Mouse (Mus musculus) midbrain, postnatal 0 days (tissue): ENCODE measurements around the gene Fmo3. TPM values are rescaled to one million over a fixed set of nuclear protein-coding genes. Genes with fewer than 3 reads are reported as not detected.

Source experiments
- ATAC-seq: fragments of 200-750 bp; cut with Nextera tagmentation; 2 replicates; pipeline ENCODE4 v1.8.0; 2017; ENCODE audit warnings: moderate number of reproducible peaks, mild to moderate bottlenecking, moderate TSS enrichment, moderate library complexity; ENCODE audit not compliant: low FRiP score
- DNase-seq: peaks from one replicate; pipeline ENCODE4 v3.0.0-alpha.2; 2015; ENCODE audit warnings: low spot score
- H3K27ac ChIP-seq: fragments of 300-500 bp; sonication (generic); 2 replicates; pipeline ENCODE4 v1.5.1; 2014; ENCODE audit warnings: low read depth, mild to moderate bottlenecking, low read length, mixed read lengths
- H3K27me3 ChIP-seq: fragments of 300-500 bp; sonication (generic); 2 replicates; pipeline ENCODE4 v1.6.1; 2014; ENCODE audit warnings: low read length, control low read depth, mixed read lengths; ENCODE audit not compliant: insufficient read depth
- H3K36me3 ChIP-seq: fragments of 300-500 bp; sonication (generic); 2 replicates; pipeline ENCODE4 v1.6.1; 2014; ENCODE audit warnings: low read length, control low read depth, mixed read lengths; ENCODE audit not compliant: insufficient read depth
- H3K4me1 ChIP-seq: fragments of 300-500 bp; sonication (generic); 2 replicates; pipeline ENCODE4 v1.6.1; 2014; ENCODE audit warnings: mild to moderate bottlenecking, control low read depth, antibody characterized with exemption, low read length, mixed read lengths; ENCODE audit not compliant: insufficient read depth
- H3K4me2 ChIP-seq: fragments of 300-500 bp; sonication (generic); 2 replicates; pipeline ENCODE4 v1.6.1; 2014; ENCODE audit warnings: low read depth, mild to moderate bottlenecking, low read length, mixed read lengths; ENCODE audit not compliant: poor library complexity, severe bottlenecking
- H3K4me3 ChIP-seq: fragments of 300-500 bp; sonication (generic); 2 replicates; pipeline ENCODE4 v1.5.1; 2014; ENCODE audit warnings: low read depth, mild to moderate bottlenecking, low read length, moderate library complexity
- H3K9ac ChIP-seq: fragments of 300-500 bp; sonication (generic); replicated peaks from 2 replicates; pipeline ENCODE4 v1.6.1; 2014; ENCODE audit warnings: mild to moderate bottlenecking, low read length, moderate library complexity, mixed read lengths; ENCODE audit not compliant: poor library complexity, severe bottlenecking
- H3K9me3 ChIP-seq: fragments of 300-500 bp; sonication (generic); 2 replicates; pipeline ENCODE4 v1.6.1; 2016; ENCODE audit warnings: low read length, control low read depth
- CTCF ChIP-seq: IDR thresholded peaks from 2 replicates; pipeline ENCODE4 v1.5.1; 2016; ENCODE audit warnings: antibody characterized with exemption, mild to moderate bottlenecking
- WGBS: fragments of 180-500 bp; shearing (Covaris S2); extraction: QIAGEN DNeasy Blood & Tissue Kit; methylation state at CpG from one replicate; pipeline ENCODE4 v1.1.7; 2014; 5-methylcytosine and 5-hydroxymethylcytosine counted together
- polyA plus RNA-seq: library from polyadenylated mRNA; unstranded; fragments of >200 nt; fragmentation: Nextera tagmentation; extraction: Ambion mirVana; gene quantifications from 2 replicates; pipeline ENCODE4 v1.2.1, GENCODE M21; 2015
- total RNA-seq: library from RNA; depleted of rRNA; stranded (reverse); fragments of >200 nt; gene quantifications from 2 replicates; pipeline ENCODE4 v1.2.3, GENCODE M21; 2014; rRNA removed

Fmo3 gene
- not detected in 2 replicates for total RNA-seq
- polyA plus RNA-seq: not detected in 2 replicates

- no peaks in the 10 kb centered on the region for H3K27me3 ChIP-seq
- TF ChIP-seq CTCF: no peak
- DNase-seq: no peak
- no peak within 1 kb of the TSS for H3K27ac ChIP-seq
- H3K4me1 ChIP-seq: no peaks in the 10 kb centered on the region
- ATAC-seq: no peak
- H3K9me3 ChIP-seq: no peaks in the 10 kb centered on the region
- H3K4me2 ChIP-seq: no peak within 1 kb of the TSS
- H3K9ac ChIP-seq: no peak within 1 kb of the TSS
- no peaks in the 10 kb centered on the region for H3K36me3 ChIP-seq
- H3K4me3 ChIP-seq: no peak within 1 kb of the TSS
- WGBS: 90% methylated on average over 1 of the region's 1 CpGs
Measured at GRCm38 (mm10) chr1:162984428-162984827, at the start of gene Fmo3. Fmo3 (minus strand) TSS chr1:162984528.

GRCm38 (mm10) chr1:163023075-163023474, 38.7 kb upstream of the Fmo3 start:
- ATAC-seq (no peak), DNase-seq (no peak)
- no peak overlapping the region for H3K4me3 ChIP-seq
- no peak overlapping the region for H3K9ac ChIP-seq
- H3K36me3 ChIP-seq: no peaks in the 10 kb centered on the region
- no peaks in the 10 kb centered on the region for H3K27me3 ChIP-seq
- no peaks in the 10 kb centered on the region for H3K9me3 ChIP-seq
- H3K4me1 ChIP-seq: no peaks in the 10 kb centered on the region
- H3K27ac ChIP-seq: no peak overlapping the region
- no peak overlapping the region for H3K4me2 ChIP-seq
- no peak for TF ChIP-seq CTCF

- no peaks in the 10 kb centered on the region for H3K36me3 ChIP-seq
- H3K27ac ChIP-seq: no peak overlapping the region
- H3K4me1 ChIP-seq: no peaks in the 10 kb centered on the region
- TF ChIP-seq CTCF: no peak
- no peak overlapping the region for H3K9ac ChIP-seq
- WGBS: 57% methylated on average over 3 of the region's 3 CpGs
- H3K4me3 ChIP-seq: no peak overlapping the region
- DNase-seq (no peak), ATAC-seq (no peak)
- H3K4me2 ChIP-seq: no peak overlapping the region
- H3K27me3 ChIP-seq: no peaks in the 10 kb centered on the region
- no peaks in the 10 kb centered on the region for H3K9me3 ChIP-seq
Measured at GRCm38 (mm10) chr1:163009220-163009619, 24.9 kb upstream of the Fmo3 start.

GRCm38 (mm10) chr1:163003496-163003895, 19.2 kb upstream of the Fmo3 start:
- H3K9me3 ChIP-seq: no peaks in the 10 kb centered on the region
- 78% methylated on average over 2 of the region's 2 CpGs for WGBS
- no peak overlapping the region for H3K27ac ChIP-seq
- no peak for DNase-seq
- H3K36me3 ChIP-seq: no peaks in the 10 kb centered on the region
- H3K27me3 ChIP-seq: no peaks in the 10 kb centered on the region
- no peak overlapping the region for H3K4me3 ChIP-seq
- ATAC-seq: no peak
- H3K9ac ChIP-seq: no peak overlapping the region
- H3K4me2 ChIP-seq: no peak overlapping the region
- no peaks in the 10 kb centered on the region for H3K4me1 ChIP-seq
- no peak for TF ChIP-seq CTCF

- DNase-seq (no peak), ATAC-seq (no peak)
- no peaks in the 10 kb centered on the region for H3K27me3 ChIP-seq
- WGBS: 75% methylated on average over 4 of the region's 4 CpGs
- H3K4me1 ChIP-seq: no peaks in the 10 kb centered on the region
- no peak for TF ChIP-seq CTCF
- H3K4me3 ChIP-seq: no peak overlapping the region
- no peaks in the 10 kb centered on the region for H3K36me3 ChIP-seq
- H3K4me2 ChIP-seq: no peak overlapping the region
- H3K27ac ChIP-seq: no peak overlapping the region
- H3K9me3 ChIP-seq: no peaks in the 10 kb centered on the region
- no peak overlapping the region for H3K9ac ChIP-seq
Measured at GRCm38 (mm10) chr1:163001271-163001829, 17.0 kb upstream of the Fmo3 start.

- no peaks in the 10 kb centered on the region for H3K36me3 ChIP-seq
- H3K9me3 ChIP-seq: no peaks in the 10 kb centered on the region
- no peak overlapping the region for H3K4me2 ChIP-seq
- no peak overlapping the region for H3K9ac ChIP-seq
- TF ChIP-seq CTCF: no peak
- ATAC-seq: no peak
- H3K4me3 ChIP-seq: no peak overlapping the region
- H3K27ac ChIP-seq: no peak overlapping the region
- 88% methylated on average over 3 of the region's 3 CpGs for WGBS
- H3K4me1 ChIP-seq: no peaks in the 10 kb centered on the region
- DNase-seq: no peak
- no peaks in the 10 kb centered on the region for H3K27me3 ChIP-seq
Measured at GRCm38 (mm10) chr1:162987546-162987945, 3.2 kb upstream of the Fmo3 start.
